ENCODE assay signal across 19 mouse cellular contexts in genomic region chr14:118794893-118795292, GRCm38 (mm10). TPM values are rescaled to one million over a fixed set of nuclear protein-coding genes. Genes with fewer than 3 reads are reported as not detected.
DNase-seq lines count a peak whose midpoint lies in the region; ATAC-seq and TF ChIP-seq lines count a peak whose summit lies in the region.
"Had no signal": no experiment of that assay in that cellular context is flagged by ENCODE, and none has a peak within 500 bp of the region (broad histone marks: within the 10 kb centered on the region; RNA-seq: fewer than 3 reads in every experiment).

No protein-coding gene starts in this region.

- H3K9ac ChIP-seq in forebrain, embryonic 11.5 days (ENCODE audit: low read length) = no peak overlapping the region
- no peak overlapping the region for H3K9ac ChIP-seq in forebrain, embryonic 13.5 days
- peak overlapping the region; percentile 67 for H3K9ac ChIP-seq in liver, embryonic 14.5 days (replicated peaks)
- no peak overlapping the region for H3K9ac ChIP-seq in kidney, embryonic 15.5 days
- H3K9ac ChIP-seq: heart, embryonic 15.5 days; hindbrain, embryonic 12.5 days; limb, embryonic 13.5 days; midbrain, embryonic 15.5 days had no signal

- H3K4me1 ChIP-seq in forebrain, embryonic 11.5 days (replicated peaks; ENCODE audit: control insufficient read depth, insufficient read depth, low read length) = no peaks in the 10 kb centered on the region
- H3K4me1 ChIP-seq in forebrain, embryonic 13.5 days = peaks cover 9% of the 10 kb centered on the region
- peaks cover 63 to 71% of the 10 kb centered on the region in 2 experiments for H3K4me1 ChIP-seq in liver, embryonic 14.5 days (replicated peaks; ENCODE audit: control insufficient read depth in 2 of 2, insufficient read depth in 2 of 2, low read length in 1 of 2)
- peaks cover 12% of the 10 kb centered on the region for H3K4me1 ChIP-seq in kidney, embryonic 15.5 days
- H3K4me1 ChIP-seq: hindbrain, embryonic 12.5 days; midbrain, embryonic 15.5 days had no signal

- ATAC-seq in forebrain, embryonic 11.5 days (replicated peaks; ENCODE audit: low FRiP score) = no peak
- ATAC-seq in forebrain, embryonic 13.5 days = no peak
- ATAC-seq in erythroblast, adult 5-6 weeks (replicated peaks; ENCODE audit: low FRiP score, poor library complexity, severe bottlenecking) = 0 out of 2 replicates have a peak, but pooled peaks have one; percentile 11
- 0 out of 2 replicates have a peak, but pooled peaks have one; percentile 7 for ATAC-seq in liver, embryonic 14.5 days (ENCODE audit: insufficient read depth)
- ATAC-seq in kidney, embryonic 15.5 days (replicated peaks; ENCODE audit: low FRiP score) = no peak
- ATAC-seq: activated CD4-positive, CD25-positive, alpha-beta regulatory T cell, adult 4 months; inflammation-experienced regulatory T-cells, adult 6 months; midbrain, embryonic 15.5 days; Patski had no signal

- no peaks in the 10 kb centered on the region for H3K27me3 ChIP-seq in forebrain, embryonic 11.5 days (ENCODE audit: control insufficient read depth, insufficient read depth, low read length)
- peaks cover 7% of the 10 kb centered on the region for H3K27me3 ChIP-seq in forebrain, embryonic 13.5 days
- no peaks in the 10 kb centered on the region for H3K27me3 ChIP-seq in liver, embryonic 14.5 days (ENCODE audit: control insufficient read depth, insufficient read depth, low read length)
- H3K27me3 ChIP-seq in kidney, embryonic 15.5 days = no peaks in the 10 kb centered on the region
- H3K27me3 ChIP-seq: CH12.LX; heart, embryonic 15.5 days; hindbrain, embryonic 12.5 days; limb, embryonic 13.5 days; midbrain, embryonic 15.5 days; Patski had no signal

- peak; percentile 32 for DNase-seq in forebrain, embryonic 11.5 days (ENCODE audit: low spot score)
- DNase-seq in 416B (ENCODE audit: low read depth) (peak; percentile 47), MN1 (ENCODE audit: low spot score) (no peak)
- DNase-seq in liver, embryonic 14.5 days (ENCODE audit: low read depth in 3 of 3, low spot score in 3 of 3) = peak in 2 of 3 experiments; percentile 46 to 50
- DNase-seq in thymus, adult 18-20 months = no peak
- DNase-seq: adrenal gland, postnatal 36 days; cerebellum, postnatal 10 days; gastrocnemius, adult 2 months had no signal

- H3K27ac ChIP-seq in forebrain, embryonic 11.5 days (ENCODE audit: low read depth, low read length) = no peak overlapping the region
- H3K27ac ChIP-seq in forebrain, embryonic 13.5 days = no peak overlapping the region
- peak overlapping the region; percentile 100 for H3K27ac ChIP-seq in liver, embryonic 14.5 days
- H3K27ac ChIP-seq in kidney, embryonic 15.5 days = no peak overlapping the region
- H3K27ac ChIP-seq: gastrocnemius, adult 2 months; heart, embryonic 15.5 days; hindbrain, embryonic 12.5 days; limb, embryonic 13.5 days; midbrain, embryonic 15.5 days had no signal

- TF ChIP-seq CTCF in liver, embryonic 14.5 days (IDR thresholded peaks at IDR 0.05; ENCODE audit: low read depth) = no peak

- no peaks in the 10 kb centered on the region for H3K9me3 ChIP-seq in forebrain, embryonic 11.5 days (ENCODE audit: control insufficient read depth, low read length)
- no peaks in the 10 kb centered on the region for H3K9me3 ChIP-seq in forebrain, embryonic 13.5 days (replicated peaks)
- H3K9me3 ChIP-seq in liver, embryonic 14.5 days (ENCODE audit: control insufficient read depth, low read length) = no peaks in the 10 kb centered on the region
- H3K9me3 ChIP-seq in kidney, embryonic 15.5 days (replicated peaks) = no peaks in the 10 kb centered on the region
- H3K9me3 ChIP-seq: heart, embryonic 15.5 days; hindbrain, embryonic 12.5 days; limb, embryonic 13.5 days; midbrain, embryonic 15.5 days had no signal

- no peak overlapping the region for H3K4me3 ChIP-seq in forebrain, embryonic 11.5 days (ENCODE audit: low read depth, low read length)
- no peak overlapping the region for H3K4me3 ChIP-seq in forebrain, embryonic 13.5 days
- no peak overlapping the region for H3K4me3 ChIP-seq in liver, embryonic 14.5 days (ENCODE audit: insufficient read depth in 1 of 2, low read depth in 2 of 2, low read length in 2 of 2)
- no peak overlapping the region for H3K4me3 ChIP-seq in kidney, embryonic 15.5 days (replicated peaks)
- H3K4me3 ChIP-seq: gastrocnemius, adult 2 months; heart, embryonic 15.5 days; hindbrain, embryonic 12.5 days; limb, embryonic 13.5 days; midbrain, embryonic 15.5 days had no signal

- no peaks in the 10 kb centered on the region for H3K36me3 ChIP-seq in forebrain, embryonic 11.5 days (ENCODE audit: control insufficient read depth, insufficient read depth, low read length)
- no peaks in the 10 kb centered on the region for H3K36me3 ChIP-seq in forebrain, embryonic 13.5 days (ENCODE audit: poor library complexity, severe bottlenecking)
- H3K36me3 ChIP-seq in liver, embryonic 14.5 days (replicated peaks; ENCODE audit: control insufficient read depth, insufficient read depth, low read depth) = no peaks in the 10 kb centered on the region
- H3K36me3 ChIP-seq in kidney, embryonic 15.5 days = no peaks in the 10 kb centered on the region
- H3K36me3 ChIP-seq: heart, embryonic 15.5 days; hindbrain, embryonic 12.5 days; limb, embryonic 13.5 days; midbrain, embryonic 15.5 days had no signal

- TF ChIP-seq EP300 in liver, embryonic 14.5 days (IDR thresholded peaks at IDR 0.05; ENCODE audit: low read depth) = no peak

- WGBS in forebrain, embryonic 11.5 days = 89% methylated on average over 2 of the region's 2 CpGs
- 93% methylated on average over 2 of the region's 2 CpGs for WGBS in forebrain, embryonic 13.5 days
- 49% methylated on average over 2 of the region's 2 CpGs for WGBS in liver, embryonic 14.5 days (ENCODE audit: insufficient replicate concordance)
- 85% methylated on average over 2 of the region's 2 CpGs for WGBS in kidney, embryonic 15.5 days

- H3K4me2 ChIP-seq in forebrain, embryonic 11.5 days (ENCODE audit: low read depth, low read length, severe bottlenecking) = no peak overlapping the region
- no peak overlapping the region for H3K4me2 ChIP-seq in forebrain, embryonic 13.5 days
- peak overlapping the region; percentile 78 for H3K4me2 ChIP-seq in liver, embryonic 14.5 days (ENCODE audit: low read depth)
- H3K4me2 ChIP-seq in kidney, embryonic 15.5 days = no peak overlapping the region
- H3K4me2 ChIP-seq: heart, embryonic 15.5 days; hindbrain, embryonic 12.5 days; limb, embryonic 13.5 days; midbrain, embryonic 15.5 days had no signal

RNA-seq across cellular contexts. Expression of gene Cldn10, which starts 7.2 kb away (rescaled TPM):
- 0.53 and 0.84 TPM in 2 replicates for polyA plus RNA-seq in forebrain, embryonic 11.5 days (2014; fragmentation: Nextera tagmentation; extraction: Ambion mirVana)
- polyA plus RNA-seq in forebrain, embryonic 13.5 days (2015; fragmentation: Nextera tagmentation; extraction: Ambion mirVana) = 0.57 and 0.77 TPM in 2 replicates
- total RNA-seq in erythroblast, adult 5-6 weeks (2015; ENCODE audit: low replicate concordance) = 1.9 TPM in 1 of 2 replicates, not detected in the other
- 2.0 TPM in 1 of 2 replicates, not detected in the other for total RNA-seq in erythroblast, adult 5-6 weeks (2017; ENCODE audit: low replicate concordance)
- polyA plus RNA-seq in liver, embryonic 14.5 days (2012; rRNA removed) = 0.05 and 0.06 TPM in 2 replicates
- polyA plus RNA-seq in liver, embryonic 14.5 days (2014; fragmentation: Nextera tagmentation; extraction: Ambion mirVana) = 0.45 and 0.51 TPM in 2 replicates
- 22.8 and 25.3 TPM in 2 replicates for polyA plus RNA-seq in kidney, embryonic 15.5 days (2015; fragmentation: Nextera tagmentation; extraction: Ambion mirVana)
- total RNA-seq: CH12.LX; gastrocnemius, adult 2 months had no signal
- polyA plus RNA-seq: Patski had no signal

Comparison
In these comparisons a context has a peak if more than half of its experiments do, and no peak if none do; other contexts are left out.
1. ATAC-seq: peak in erythroblast, adult 5-6 weeks (single experiment) and liver, embryonic 14.5 days (single experiment); none in forebrain, embryonic 11.5 days (single experiment), forebrain, embryonic 13.5 days (single experiment) and kidney, embryonic 15.5 days (single experiment).
2. DNase-seq: peak in forebrain, embryonic 11.5 days (single experiment), 416B (single experiment) and liver, embryonic 14.5 days (2 of 3); none in MN1 (single experiment) and thymus, adult 18-20 months (0 of 2).
3. RNA of gene Cldn10, which starts 7.2 kb away (polyA plus RNA-seq): 22.8 to 25.3 TPM in kidney, embryonic 15.5 days; 0.53 to 0.84 TPM in forebrain, embryonic 11.5 days, 0.57 to 0.77 TPM in forebrain, embryonic 13.5 days and 0.05 to 0.51 TPM in liver, embryonic 14.5 days; every median in the first group is over 10 times any median in the second.